Mouse (Mus musculus): Measurements from ENCODE around the gene Trh. TPM values are rescaled to one million over a fixed set of nuclear protein-coding genes. Genes with fewer than 3 reads are reported as not detected.

The Trh gene
- polyA plus RNA-seq, 1 experiment from 2014 or later, result 1.5 TPM

DNA sequence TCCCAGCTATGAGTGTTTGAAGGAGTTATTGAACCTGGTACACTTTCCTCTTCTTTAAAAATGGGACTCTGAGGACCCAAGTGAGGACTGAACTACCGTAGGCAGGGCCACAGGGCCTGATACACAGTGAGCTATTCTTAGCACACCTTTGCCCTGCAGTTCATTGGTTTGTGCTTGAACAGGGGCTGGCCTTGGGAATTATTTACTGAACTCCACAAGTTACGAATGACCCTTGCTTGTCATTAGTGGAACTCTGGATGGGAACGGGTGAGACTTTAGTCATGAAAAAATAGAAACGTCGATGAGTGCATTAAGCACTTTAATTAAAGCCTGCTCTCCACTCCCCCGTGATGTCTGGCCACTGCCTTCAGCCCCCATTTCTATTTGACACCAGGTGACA, 22.8 kb downstream of the Trh start:
- Histone ChIP-seq H3K9me3 (replicated peaks) (no peaks in the 10 kb centered on the region), H3K4me3 (replicated peaks) (no peak overlapping the region), H3K9ac (replicated peaks) (no peak overlapping the region), H3K36me3 (no peaks in the 10 kb centered on the region), H3K4me2 (no peak overlapping the region), H3K27me3 (replicated peaks) (no peaks in the 10 kb centered on the region), H3K4me1 (no peaks in the 10 kb centered on the region), H3K27ac (replicated peaks) (no peak overlapping the region)
- ATAC-seq (ENCODE audit: low FRiP score), result no peak
- 87% methylated on average over 6 of the region's 6 CpGs for WGBS

DNA sequence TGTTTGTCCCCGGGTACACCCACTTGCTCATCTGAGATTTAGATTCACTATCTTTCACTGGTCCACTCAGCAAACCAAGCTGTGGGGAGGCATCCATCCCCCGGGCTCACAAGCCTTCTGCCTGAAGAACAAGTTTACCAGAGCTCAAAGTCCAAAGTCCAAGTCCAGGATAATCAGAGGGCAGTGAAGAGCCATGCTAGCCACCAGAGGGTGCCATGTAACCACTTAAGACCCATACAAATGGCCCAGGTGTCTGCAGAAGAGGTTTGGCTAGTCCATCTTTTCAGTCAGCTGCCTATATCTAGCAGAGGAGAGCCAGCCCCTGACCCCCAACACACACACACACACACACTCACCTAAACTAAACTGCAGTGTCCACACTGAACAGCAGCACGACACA, 25.0 kb downstream of the Trh start:
- no peak overlapping the region for H3K4me3 ChIP-seq (replicated peaks)
- no peak for ATAC-seq (ENCODE audit: low FRiP score)
- no peaks in the 10 kb centered on the region for H3K36me3 ChIP-seq
- H3K27me3 ChIP-seq (replicated peaks), result no peaks in the 10 kb centered on the region
- no peaks in the 10 kb centered on the region for H3K9me3 ChIP-seq (replicated peaks)
- no peak overlapping the region for H3K27ac ChIP-seq (replicated peaks)
- no peak overlapping the region for H3K9ac ChIP-seq (replicated peaks)
- H3K4me1 ChIP-seq, result peaks cover 5% of the 10 kb centered on the region; the same call in 1 of the 2 replicates
- WGBS, result 61% methylated on average over 3 of the region's 3 CpGs
- no peak overlapping the region for H3K4me2 ChIP-seq

DNA sequence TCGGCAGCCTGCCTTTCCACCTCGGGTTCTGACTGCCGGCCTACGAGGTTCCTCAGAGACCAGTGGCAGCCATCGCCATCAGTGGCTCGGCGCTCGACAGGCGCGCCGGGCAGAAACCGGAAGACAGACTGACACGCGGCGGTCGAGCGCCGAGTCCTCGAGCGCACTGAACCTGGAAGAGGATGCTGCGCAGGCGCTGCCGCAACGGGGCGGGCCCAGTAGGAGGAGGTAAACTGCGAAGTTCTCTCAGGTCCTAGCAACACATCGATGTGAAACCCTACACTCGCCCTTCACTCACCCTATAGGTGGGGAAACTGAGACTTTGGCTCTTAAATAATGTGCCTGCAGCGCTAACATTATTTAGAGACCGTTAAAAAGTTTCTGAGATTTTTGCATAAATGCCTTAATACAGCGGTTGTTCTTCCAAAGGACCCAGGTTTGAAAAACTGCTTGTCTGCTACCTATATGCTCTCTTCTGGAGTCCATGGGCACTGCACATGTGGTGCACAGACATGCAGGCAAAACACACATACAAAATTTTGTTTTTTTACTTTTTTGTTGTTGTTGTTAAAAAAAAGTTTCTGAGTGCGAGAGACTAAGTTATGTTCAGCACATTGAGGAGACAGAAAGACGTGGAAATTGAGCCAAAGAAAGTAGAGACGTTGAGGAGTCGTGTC, 29.5 kb downstream of the Trh start, which contains the start of gene Rbsn:
Gene Rbsn, minus strand, starts transcription at position 153 of the 677 bp plus-strand sequence.
- ATAC-seq (ENCODE audit: low FRiP score), result peak; percentile 95
- peak within 1 kb of the TSS; percentile 95 for H3K27ac ChIP-seq (replicated peaks)
- peak within 1 kb of the TSS; percentile 85 for H3K4me3 ChIP-seq (replicated peaks)
- H3K36me3 ChIP-seq, result peaks cover 13% of the 10 kb centered on the region
- peak within 1 kb of the TSS; percentile 92 for H3K4me2 ChIP-seq
- no peaks in the 10 kb centered on the region for H3K9me3 ChIP-seq (replicated peaks)
- peaks cover 21% of the 10 kb centered on the region for H3K4me1 ChIP-seq
- WGBS, result 10% methylated on average over 35 of the region's 35 CpGs
- peak within 1 kb of the TSS; percentile 89 for H3K9ac ChIP-seq (replicated peaks)
- H3K27me3 ChIP-seq (replicated peaks), result no peaks in the 10 kb centered on the region

DNA sequence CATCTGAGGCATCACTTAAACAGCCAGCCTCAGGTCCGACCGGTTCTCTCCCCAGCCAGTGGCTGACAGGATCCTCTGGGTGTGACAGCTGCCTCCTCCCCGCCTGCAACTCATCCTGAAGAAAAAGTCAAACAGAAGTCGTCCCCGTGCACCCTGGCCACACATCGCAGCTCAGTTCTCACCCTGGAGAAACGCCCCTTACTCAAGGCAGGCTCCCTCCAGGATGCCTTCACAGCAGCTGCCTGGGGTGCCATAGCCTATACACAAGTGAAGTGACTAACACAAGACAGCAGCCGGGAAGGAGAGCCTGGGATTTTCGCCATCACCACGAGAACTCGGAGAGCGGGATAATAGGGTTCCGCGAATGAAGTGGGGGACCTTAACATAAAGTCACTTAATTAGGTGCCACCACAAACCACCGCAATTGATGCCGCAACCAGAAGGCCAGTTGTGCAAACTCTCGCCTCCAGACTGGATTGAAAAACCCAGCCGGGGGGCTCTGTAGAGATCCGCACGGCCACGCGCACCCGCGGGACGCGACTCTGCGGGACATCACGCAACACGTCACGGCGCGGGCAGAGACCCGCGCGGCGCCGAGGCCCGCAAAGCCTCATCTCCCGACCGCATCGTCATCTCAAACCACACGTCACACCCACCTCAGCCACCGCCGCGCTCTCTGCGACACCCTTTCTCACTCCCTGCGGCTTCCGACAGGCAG, 30.2 kb downstream of the Trh start:
- Histone ChIP-seq H3K4me2 (peak overlapping the region; percentile 92), H3K27me3 (replicated peaks) (no peaks in the 10 kb centered on the region), H3K9ac (replicated peaks) (peak overlapping the region; percentile 89), H3K36me3 (peaks cover 20% of the 10 kb centered on the region), H3K27ac (replicated peaks) (peak overlapping the region; percentile 95), H3K4me3 (replicated peaks) (peak overlapping the region; percentile 85), H3K9me3 (replicated peaks) (no peaks in the 10 kb centered on the region), H3K4me1 (peaks cover 21% of the 10 kb centered on the region)
- WGBS, result under 1% methylated on average over 48 of the region's 48 CpGs
- ATAC-seq (ENCODE audit: low FRiP score), result peak; percentile 84

DNA sequence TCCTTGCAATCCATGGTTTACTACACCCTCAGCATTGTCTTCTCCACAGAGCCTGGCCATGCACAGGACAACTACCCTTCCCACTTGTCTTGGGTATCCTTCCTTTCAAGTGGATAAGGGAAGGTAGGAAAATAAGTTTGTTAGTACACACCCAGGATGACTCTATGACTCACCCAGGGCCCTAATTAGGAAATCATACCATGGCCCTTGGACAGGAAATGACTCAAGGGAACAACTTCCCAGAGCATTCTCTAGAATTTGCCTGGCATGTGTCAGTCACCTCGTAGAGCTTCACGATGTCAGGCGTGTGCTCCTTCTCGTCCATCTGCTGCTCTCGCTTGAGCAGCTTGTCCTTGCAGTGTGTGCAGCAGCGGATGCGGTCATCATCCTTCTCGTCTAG, 45.0 kb downstream of the Trh start:
- no peak for ATAC-seq (ENCODE audit: low FRiP score)
- H3K36me3 ChIP-seq, result peaks cover 78% of the 10 kb centered on the region

More for the DNA sequence above, 45.0 kb downstream of the Trh start:
- no peak overlapping the region for H3K27ac ChIP-seq (replicated peaks)
- no peak overlapping the region for H3K4me3 ChIP-seq (replicated peaks)
- H3K4me1 ChIP-seq, result no peaks in the 10 kb centered on the region
- no peaks in the 10 kb centered on the region for H3K9me3 ChIP-seq (replicated peaks)
- no peak overlapping the region for H3K9ac ChIP-seq (replicated peaks)
- no peak overlapping the region for H3K4me2 ChIP-seq
- H3K27me3 ChIP-seq (replicated peaks), result no peaks in the 10 kb centered on the region
- WGBS, result 94% methylated on average over 8 of the region's 8 CpGs

Other genes starting within 250 kb of the Trh start
- gene Nr2c2, start 153.3 kb downstream of the Trh start, polyA plus RNA-seq (2015; fragmentation: Nextera tagmentation; extraction: Ambion mirVana), result 26.7 and 34.5 TPM in 2 replicates
- gene Mrps25, start 60.6 kb downstream of the Trh start, polyA plus RNA-seq (2015; fragmentation: Nextera tagmentation; extraction: Ambion mirVana), result 85.2 and 88.3 TPM in 2 replicates
- 31.2 and 31.6 TPM in 2 replicates for gene Rbsn, start 29.7 kb downstream of the Trh start, polyA plus RNA-seq (2015; fragmentation: Nextera tagmentation; extraction: Ambion mirVana)